Mouse (Mus musculus) heart, adult 2 months (tissue): ENCODE data around the gene Oxa1l. TPM values are rescaled to one million over a fixed set of nuclear protein-coding genes. Genes with fewer than 3 reads are reported as not detected.
A peak's percentile ranks its signal among the peaks of the same experiment; 100 is the strongest.

Source experiments
- DNase-seq, 2 experiments: peaks; one replicate each; pipeline ENCODE4 v3.0.0; 2021
- H3K27ac ChIP-seq: fragments of 200-600 bp; 2 replicates; pipeline ENCODE4 v1.8.1; 2022
- H3K27me3 ChIP-seq: fragments of 200-500 bp; 2 replicates; pipeline ENCODE4 v1.6.1; 2012; ENCODE audit warnings: mild to moderate bottlenecking, low read length, inconsistent platforms, mixed read lengths; ENCODE audit not compliant: control insufficient read depth, insufficient read depth
- H3K36me3 ChIP-seq: fragments of 200-500 bp; 2 replicates; pipeline ENCODE4 v1.6.1; 2012; ENCODE audit warnings: low read length, inconsistent platforms; ENCODE audit not compliant: control insufficient read depth, insufficient read depth
- H3K4me1 ChIP-seq: fragments of 200-500 bp; 2 replicates; pipeline ENCODE4 v1.6.1; 2011; ENCODE audit warnings: low read length; ENCODE audit not compliant: control insufficient read depth, insufficient read depth
- H3K4me3 ChIP-seq: fragments of 200-600 bp; 2 replicates; pipeline ENCODE4 v1.8.1; 2022
- H3K79me2 ChIP-seq: fragments of 200-500 bp; replicated peaks from 2 replicates; pipeline ENCODE4 v1.6.1; 2012; ENCODE audit warnings: mild to moderate bottlenecking, inconsistent platforms, low read length, moderate library complexity, mixed read lengths; ENCODE audit not compliant: control insufficient read depth, insufficient read depth
- H3K9ac ChIP-seq: fragments of 200-500 bp; 2 replicates; pipeline ENCODE4 v1.6.1; 2012; ENCODE audit warnings: low read depth, mild to moderate bottlenecking, control low read depth, inconsistent platforms, low read length, mixed read lengths
- CTCF ChIP-seq: fragments of 200-600 bp; IDR thresholded peaks from 2 replicates; pipeline ENCODE4 v1.8.1; 2022; ENCODE audit warnings: antibody characterized with exemption, mild to moderate bottlenecking, moderate library complexity
- EP300 ChIP-seq: fragments of 200-500 bp; IDR thresholded peaks from 2 replicates; pipeline ENCODE4 v1.6.1; 2011; ENCODE audit warnings: low read depth, low read length, control low read depth; ENCODE audit not compliant: insufficient read depth
- POLR2A ChIP-seq: fragments of 200-500 bp; IDR thresholded peaks from 2 replicates; pipeline ENCODE4 v1.6.1; 2011; ENCODE audit warnings: mild to moderate bottlenecking, low read depth, low read length, control low read depth; ENCODE audit not compliant: insufficient read depth
- WGBS: fragments of 180-500 bp; shearing (Covaris S2); methylation state at CpG from one replicate; pipeline ENCODE4 v1.1.7; 2018; 5-methylcytosine and 5-hydroxymethylcytosine counted together
- intact Hi-C: fragments of 180-260 bp; cut with DNase I; formaldehyde crosslinking; loops from one replicate; pipeline ENCODE4 v1.15.1; 2025
- polyA plus RNA-seq: library from polyadenylated mRNA; depleted of rRNA; stranded (reverse); fragments of >200 nt; gene quantifications from 2 replicates; pipeline ENCODE4 v1.2.3, GENCODE M21; 2012
- total RNA-seq, 2 experiments: library from RNA; stranded (reverse); gene quantifications; 2 replicates each; pipeline ENCODE4 v1.2.3; 2021

The Oxa1l gene
- total and polyA plus RNA-seq, 3 experiments = 78.5 to 190 (median 88.0) TPM

- no peak overlapping the region for H3K27ac ChIP-seq
- H3K9ac ChIP-seq = no peak overlapping the region
- H3K79me2 ChIP-seq = no peaks in the 10 kb centered on the region
- no peak overlapping the region for H3K4me3 ChIP-seq
- no peaks in the 10 kb centered on the region for H3K27me3 ChIP-seq
- DNase-seq = peak in 1 of 2 experiments; percentile 21
- TF ChIP-seq EP300 (no peak), POLR2A (no peak), CTCF (no peak)
- intact Hi-C loops = no loop called here
- H3K36me3 ChIP-seq = no peaks in the 10 kb centered on the region
- WGBS = 76% methylated on average over 7 of the region's 7 CpGs
- no peaks in the 10 kb centered on the region for H3K4me1 ChIP-seq
Observed at GRCm38 (mm10) chr14:54397872-54398527, 37.4 kb downstream of the Oxa1l start.

GRCm38 (mm10) chr14:54398528-54398916 is 37.9 kb downstream of the Oxa1l start:
- intact Hi-C loops = no loop called here
- Histone ChIP-seq H3K4me3 (no peak overlapping the region), H3K27ac (no peak overlapping the region; the same call in 1 of the 2 replicates), H3K9ac (no peak overlapping the region), H3K79me2 (no peaks in the 10 kb centered on the region), H3K4me1 (no peaks in the 10 kb centered on the region), H3K27me3 (no peaks in the 10 kb centered on the region), H3K36me3 (no peaks in the 10 kb centered on the region)
- TF ChIP-seq CTCF = no peak
- TF ChIP-seq POLR2A = no peak
- TF ChIP-seq EP300 = no peak
- WGBS = 61% methylated on average over 7 of the region's 7 CpGs
- DNase-seq = no peak

GRCm38 (mm10) chr14:54398921-54399382 is 38.3 kb downstream of the Oxa1l start:
- Histone ChIP-seq H3K27ac (no peak overlapping the region; the same call in 1 of the 2 replicates), H3K4me1 (no peaks in the 10 kb centered on the region), H3K9ac (no peak overlapping the region), H3K4me3 (no peak overlapping the region), H3K27me3 (no peaks in the 10 kb centered on the region), H3K36me3 (no peaks in the 10 kb centered on the region), H3K79me2 (no peaks in the 10 kb centered on the region)
- intact Hi-C loops = no loop called here
- TF ChIP-seq EP300 (no peak), CTCF (no peak), POLR2A (no peak)
- no peak for DNase-seq
- WGBS = 57% methylated on average over 8 of the region's 8 CpGs

GRCm38 (mm10) chr14:54401723-54402122 is 41.1 kb downstream of the Oxa1l start:
- intact Hi-C loops = no loop called here
- WGBS = 72% methylated on average over 3 of the region's 3 CpGs
- H3K27ac ChIP-seq = no peak overlapping the region
- H3K4me1 ChIP-seq = no peaks in the 10 kb centered on the region
- no peaks in the 10 kb centered on the region for H3K79me2 ChIP-seq
- H3K36me3 ChIP-seq = no peaks in the 10 kb centered on the region
- DNase-seq = no peak
- H3K27me3 ChIP-seq = no peaks in the 10 kb centered on the region
- no peak overlapping the region for H3K9ac ChIP-seq
- no peak for TF ChIP-seq EP300
- TF ChIP-seq POLR2A = no peak
- TF ChIP-seq CTCF = no peak
- no peak overlapping the region for H3K4me3 ChIP-seq

- WGBS = 80% methylated on average over 25 of the region's 25 CpGs
- H3K4me3 ChIP-seq = no peak overlapping the region
- no peaks in the 10 kb centered on the region for H3K79me2 ChIP-seq
- H3K36me3 ChIP-seq = no peaks in the 10 kb centered on the region
- no peaks in the 10 kb centered on the region for H3K27me3 ChIP-seq
- DNase-seq = peak in 1 of 2 experiments; percentile 18
- H3K27ac ChIP-seq = no peak overlapping the region; the same call in 1 of the 2 replicates
- peaks cover 3% of the 10 kb centered on the region; the same call in 1 of the 2 replicates for H3K4me1 ChIP-seq
- intact Hi-C loops = no loop called here
- TF ChIP-seq CTCF (peak; percentile 31), POLR2A (no peak)
- H3K9ac ChIP-seq = 0 out of 2 replicates have a peak overlapping the region, but pooled peaks have one; percentile 32
Observed at GRCm38 (mm10) chr14:54408336-54409056, 47.9 kb downstream of the Oxa1l start.

DNA sequence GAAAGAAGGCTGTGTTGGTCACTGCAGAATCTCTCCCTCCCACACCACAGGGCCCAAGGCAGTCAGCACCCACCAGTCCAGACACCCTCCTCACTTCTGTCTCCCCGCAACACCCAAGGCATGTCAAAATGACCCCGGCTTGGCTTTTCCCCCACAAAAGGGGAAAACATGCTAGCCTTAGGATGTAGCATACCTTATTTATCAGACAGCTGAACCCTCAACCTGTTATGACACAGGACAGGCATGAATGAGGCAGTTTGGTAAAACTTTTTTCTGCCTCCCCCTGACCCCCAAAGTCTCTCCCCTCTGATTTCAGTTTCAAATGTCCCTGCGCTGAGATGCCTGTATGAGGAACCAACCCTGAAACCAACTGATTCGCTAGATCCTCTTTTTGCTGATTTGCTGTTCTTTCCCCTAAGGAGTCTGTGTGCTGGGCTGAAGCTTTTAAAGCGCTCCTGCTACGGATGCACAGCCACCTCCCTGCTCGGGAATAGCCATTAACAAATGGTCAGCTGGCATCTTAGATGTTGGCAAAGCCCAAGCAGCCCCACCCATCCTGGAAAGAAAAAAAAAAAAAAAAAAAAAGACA is 48.5 kb downstream of the Oxa1l start:
- DNase-seq = peak in 1 of 2 experiments; percentile 18
- Histone ChIP-seq H3K27ac (peak overlapping the region; percentile 82), H3K79me2 (no peaks in the 10 kb centered on the region), H3K4me1 (peaks cover 3% of the 10 kb centered on the region; the same call in 1 of the 2 replicates), H3K36me3 (no peaks in the 10 kb centered on the region), H3K27me3 (no peaks in the 10 kb centered on the region), H3K4me3 (no peak overlapping the region), H3K9ac (peak overlapping the region; percentile 35; the same call in 1 of the 2 replicates)
- intact Hi-C loops = no loop called here
- 48% methylated on average over 7 of the region's 7 CpGs for WGBS
- TF ChIP-seq POLR2A = peak; percentile 30; the same call in 1 of the 2 replicates
- TF ChIP-seq CTCF = no peak
- TF ChIP-seq EP300 = no peak
